Mouse (Mus musculus) intestine, embryonic 15.5 days (tissue): ENCODE measurements at regions not wholly inside any gene's neighbourhood (a gene's known extent, or its start where the extent isn't known, plus 50 kb on each side); places are given as distances from the start of the nearest gene placed in this dataset.
A peak's percentile ranks its signal among the peaks of the same experiment; 100 is the strongest.

Experiments used
- ATAC-seq: fragments of 200-750 bp; cut with Nextera tagmentation; 2 replicates; pipeline ENCODE4 v1.8.0; 2017; ENCODE audit warnings: moderate TSS enrichment, moderate library complexity
- H3K27ac ChIP-seq: fragments of 300-500 bp; sonication (generic); 2 replicates; pipeline ENCODE4 v1.5.1; 2015; ENCODE audit warnings: mild to moderate bottlenecking, inconsistent platforms
- H3K27me3 ChIP-seq: fragments of 300-500 bp; sonication (generic); replicated peaks from 2 replicates; pipeline ENCODE4 v1.6.1; 2015; ENCODE audit warnings: inconsistent platforms
- H3K36me3 ChIP-seq: fragments of 300-500 bp; sonication (generic); 2 replicates; pipeline ENCODE4 v1.6.1; 2015; ENCODE audit warnings: inconsistent platforms
- H3K4me1 ChIP-seq: fragments of 300-500 bp; sonication (generic); replicated peaks from 2 replicates; pipeline ENCODE4 v1.6.1; 2015; ENCODE audit warnings: inconsistent platforms
- H3K4me2 ChIP-seq: fragments of 300-500 bp; sonication (generic); replicated peaks from 2 replicates; pipeline ENCODE4 v1.6.1; 2015; ENCODE audit warnings: mild to moderate bottlenecking, inconsistent platforms
- H3K4me3 ChIP-seq: fragments of 300-500 bp; sonication (generic); replicated peaks from 2 replicates; pipeline ENCODE4 v1.5.1; 2015; ENCODE audit warnings: inconsistent platforms
- H3K9ac ChIP-seq: fragments of 300-500 bp; sonication (generic); 2 replicates; pipeline ENCODE4 v1.6.1; 2015; ENCODE audit warnings: inconsistent platforms
- H3K9me3 ChIP-seq: fragments of 300-500 bp; sonication (generic); 2 replicates; pipeline ENCODE4 v1.6.1; 2016; ENCODE audit warnings: inconsistent platforms
- WGBS: fragments of 180-500 bp; shearing (Covaris S2); methylation state at CpG from one replicate; pipeline ENCODE4 v1.1.7; 2015; 5-methylcytosine and 5-hydroxymethylcytosine counted together

DNA sequence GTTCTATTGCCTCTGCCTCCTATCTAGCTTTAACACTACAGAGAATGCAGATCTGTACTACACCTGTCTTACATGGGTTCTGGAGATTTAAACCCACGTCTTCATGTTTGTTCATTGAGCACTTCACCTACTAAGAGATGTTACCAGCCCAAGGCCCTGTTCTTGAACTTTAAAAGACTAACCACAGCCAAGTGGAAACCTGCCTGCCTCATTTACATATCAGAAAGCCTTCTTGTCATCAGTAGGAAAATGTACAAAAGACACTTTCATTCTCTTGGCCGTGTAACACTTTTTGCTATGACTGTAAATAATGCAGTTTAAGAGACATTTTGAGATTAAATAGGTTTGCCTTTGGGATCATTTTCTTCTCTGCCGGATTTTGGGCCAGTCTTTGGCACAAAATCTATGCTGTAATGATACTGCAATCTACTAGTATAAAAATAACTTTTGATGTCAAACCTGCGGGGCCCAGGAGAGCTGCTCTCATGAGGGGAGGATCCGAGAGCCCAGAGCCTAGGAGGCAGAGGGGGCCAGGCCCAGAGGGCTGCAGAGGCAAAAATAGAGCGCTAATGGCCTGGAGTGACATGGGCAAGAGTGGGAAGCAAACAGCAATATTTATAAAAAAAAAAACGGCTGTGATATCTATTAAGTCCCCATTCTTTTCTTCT lies 318.4 kb upstream of the Myo3a start:
- WGBS: 68% methylated on average over 7 of the region's 7 CpGs
- Histone ChIP-seq H3K36me3 (no peaks in the 10 kb centered on the region), H3K9ac (no peak overlapping the region), H3K4me3 (no peak overlapping the region), H3K4me1 (no peaks in the 10 kb centered on the region), H3K4me2 (no peak overlapping the region), H3K27ac (no peak overlapping the region), H3K27me3 (no peaks in the 10 kb centered on the region), H3K9me3 (no peaks in the 10 kb centered on the region)
- ATAC-seq: no peak

- Histone ChIP-seq H3K4me3 (peak overlapping the region; percentile 19; the same call in 1 of the 2 replicates), H3K36me3 (no peaks in the 10 kb centered on the region), H3K4me1 (no peaks in the 10 kb centered on the region), H3K27ac (no peak overlapping the region), H3K4me2 (peak overlapping the region; percentile 51), H3K9me3 (no peaks in the 10 kb centered on the region), H3K9ac (no peak overlapping the region), H3K27me3 (no peaks in the 10 kb centered on the region)
- ATAC-seq: 0 out of 2 replicates have a peak, but pooled peaks have one; percentile 25
- WGBS: 5% methylated on average over 7 of the region's 7 CpGs
Measured at GRCm38 (mm10) chr2:21909481-21909966, 317.8 kb upstream of the Myo3a start.

DNA sequence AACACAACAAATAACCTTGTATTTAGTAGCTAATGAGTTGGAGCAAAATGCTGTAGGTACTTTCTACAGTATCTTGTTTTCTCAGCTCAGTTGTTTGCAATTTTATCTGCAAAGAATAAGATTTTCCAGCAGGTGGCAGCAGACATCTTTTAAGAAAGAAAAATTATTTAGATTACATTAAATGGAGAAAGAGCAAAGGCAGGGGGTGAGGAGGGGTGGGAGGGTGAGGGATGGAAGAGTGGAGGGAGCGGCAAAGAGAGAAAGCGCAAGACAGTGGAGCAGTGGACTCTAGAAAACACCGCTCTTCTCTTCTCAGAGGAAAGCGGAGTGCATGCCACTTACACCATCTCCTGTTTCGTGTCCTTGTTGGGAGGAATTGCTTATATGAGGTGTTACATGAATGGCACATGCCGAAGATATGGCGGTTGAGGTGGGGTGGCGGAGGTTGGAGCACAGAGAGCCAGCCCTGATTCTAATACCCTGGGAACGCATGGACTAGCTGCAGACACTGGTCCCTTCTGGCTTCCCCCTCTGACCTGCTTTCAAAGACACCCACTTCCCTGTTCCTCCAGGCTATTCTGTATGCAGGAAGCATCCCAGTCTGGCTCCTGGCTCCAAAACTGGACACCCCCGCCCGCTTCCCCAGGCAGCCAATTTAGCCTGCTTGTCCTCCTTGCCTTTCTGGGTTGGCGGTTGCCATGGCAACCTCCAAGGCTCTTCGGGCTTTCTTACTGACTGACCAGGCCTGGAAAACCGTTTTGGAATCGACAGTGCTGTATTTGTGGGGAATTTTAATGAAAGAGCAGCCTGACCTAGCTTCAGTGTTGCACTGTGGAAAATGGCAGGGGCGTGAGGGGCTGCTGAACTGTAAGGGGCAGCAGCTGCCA lies 309.3 kb upstream of the Myo3a start:
- WGBS: 25% methylated on average over 16 of the region's 16 CpGs
- Histone ChIP-seq H3K27me3 (no peaks in the 10 kb centered on the region), H3K4me3 (peak overlapping the region; percentile 10; the same call in 1 of the 2 replicates), H3K36me3 (no peaks in the 10 kb centered on the region), H3K9me3 (no peaks in the 10 kb centered on the region), H3K4me2 (peak overlapping the region; percentile 58), H3K27ac (no peak overlapping the region), H3K4me1 (0 out of 2 replicates have a peak, but pooled peaks cover 2% of the 10 kb centered on the region), H3K9ac (no peak overlapping the region)
- peak; percentile 58 for ATAC-seq

DNA sequence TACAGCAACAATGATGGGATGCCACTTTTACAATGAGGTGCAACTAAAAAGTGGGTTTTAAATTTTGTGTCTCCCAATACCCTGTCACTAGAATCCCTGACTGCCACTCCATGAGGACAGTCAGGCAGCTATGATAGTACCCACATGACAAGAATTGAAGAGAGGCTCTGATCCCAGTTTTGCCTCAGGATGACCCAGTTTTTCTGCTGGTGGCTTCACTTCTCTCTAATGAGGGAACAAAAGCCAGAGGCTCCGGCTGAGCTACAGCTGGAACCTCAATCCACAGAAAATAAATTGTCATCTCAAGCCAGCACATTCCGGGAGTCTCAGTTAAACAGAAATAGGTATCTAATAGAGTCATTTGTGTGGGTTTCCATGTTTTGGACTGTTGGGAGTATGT lies 308.2 kb upstream of the Myo3a start:
- H3K4me2 ChIP-seq: no peak overlapping the region
- H3K9me3 ChIP-seq: no peaks in the 10 kb centered on the region
- no peak overlapping the region for H3K9ac ChIP-seq
- no peak for ATAC-seq
- H3K36me3 ChIP-seq: no peaks in the 10 kb centered on the region
- 0 out of 2 replicates have a peak, but pooled peaks cover 2% of the 10 kb centered on the region for H3K4me1 ChIP-seq
- WGBS: 78% methylated on average over 2 of the region's 2 CpGs
- no peak overlapping the region for H3K27ac ChIP-seq
- no peak overlapping the region for H3K4me3 ChIP-seq
- H3K27me3 ChIP-seq: no peaks in the 10 kb centered on the region

GRCm38 (mm10) chr2:21927656-21928055 lies 299.6 kb upstream of the Myo3a start:
- 30% methylated on average over 1 of the region's 1 CpGs for WGBS
- Histone ChIP-seq H3K4me3 (no peak overlapping the region), H3K9ac (no peak overlapping the region), H3K9me3 (no peaks in the 10 kb centered on the region), H3K4me1 (no peaks in the 10 kb centered on the region), H3K27me3 (no peaks in the 10 kb centered on the region), H3K27ac (no peak overlapping the region), H3K36me3 (no peaks in the 10 kb centered on the region), H3K4me2 (no peak overlapping the region)
- no peak for ATAC-seq

- no peak overlapping the region for H3K9ac ChIP-seq
- H3K27ac ChIP-seq: no peak overlapping the region
- ATAC-seq: no peak
- 86% methylated on average over 3 of the region's 3 CpGs for WGBS
- no peaks in the 10 kb centered on the region for H3K9me3 ChIP-seq
- no peaks in the 10 kb centered on the region for H3K4me1 ChIP-seq
- no peak overlapping the region for H3K4me2 ChIP-seq
- no peak overlapping the region for H3K4me3 ChIP-seq
- H3K36me3 ChIP-seq: no peaks in the 10 kb centered on the region
- H3K27me3 ChIP-seq: no peaks in the 10 kb centered on the region
Measured at GRCm38 (mm10) chr2:21939993-21940392, 287.3 kb upstream of the Myo3a start.

GRCm38 (mm10) chr2:21940797-21941487 lies 286.4 kb upstream of the Myo3a start:
- no peaks in the 10 kb centered on the region for H3K9me3 ChIP-seq
- 46% methylated on average over 4 of the region's 4 CpGs for WGBS
- no peak for ATAC-seq
- no peak overlapping the region for H3K9ac ChIP-seq
- no peaks in the 10 kb centered on the region for H3K4me1 ChIP-seq
- H3K36me3 ChIP-seq: no peaks in the 10 kb centered on the region
- H3K27ac ChIP-seq: no peak overlapping the region
- H3K4me2 ChIP-seq: no peak overlapping the region
- H3K27me3 ChIP-seq: no peaks in the 10 kb centered on the region
- H3K4me3 ChIP-seq: no peak overlapping the region

- Histone ChIP-seq H3K9me3 (no peaks in the 10 kb centered on the region), H3K36me3 (no peaks in the 10 kb centered on the region), H3K9ac (no peak overlapping the region), H3K27ac (no peak overlapping the region), H3K4me3 (no peak overlapping the region), H3K4me2 (no peak overlapping the region), H3K27me3 (no peaks in the 10 kb centered on the region), H3K4me1 (no peaks in the 10 kb centered on the region)
- 68% methylated on average over 2 of the region's 2 CpGs for WGBS
- no peak for ATAC-seq
Measured at GRCm38 (mm10) chr2:21941488-21942000, 285.8 kb upstream of the Myo3a start.

GRCm38 (mm10) chr2:21943676-21944075 lies 283.6 kb upstream of the Myo3a start:
- no peak overlapping the region for H3K27ac ChIP-seq
- H3K4me1 ChIP-seq: no peaks in the 10 kb centered on the region
- H3K9me3 ChIP-seq: no peaks in the 10 kb centered on the region
- WGBS: 81% methylated on average over 2 of the region's 2 CpGs
- H3K36me3 ChIP-seq: no peaks in the 10 kb centered on the region
- ATAC-seq: no peak
- H3K9ac ChIP-seq: no peak overlapping the region
- no peak overlapping the region for H3K4me3 ChIP-seq
- H3K27me3 ChIP-seq: no peaks in the 10 kb centered on the region
- H3K4me2 ChIP-seq: no peak overlapping the region

- Histone ChIP-seq H3K27ac (no peak overlapping the region), H3K4me3 (no peak overlapping the region), H3K4me1 (no peaks in the 10 kb centered on the region), H3K36me3 (no peaks in the 10 kb centered on the region), H3K4me2 (no peak overlapping the region), H3K9me3 (no peaks in the 10 kb centered on the region), H3K27me3 (no peaks in the 10 kb centered on the region), H3K9ac (no peak overlapping the region)
- 91% methylated on average over 2 of the region's 2 CpGs for WGBS
- no peak for ATAC-seq
Measured at GRCm38 (mm10) chr2:21946484-21946883, 280.8 kb upstream of the Myo3a start.

DNA sequence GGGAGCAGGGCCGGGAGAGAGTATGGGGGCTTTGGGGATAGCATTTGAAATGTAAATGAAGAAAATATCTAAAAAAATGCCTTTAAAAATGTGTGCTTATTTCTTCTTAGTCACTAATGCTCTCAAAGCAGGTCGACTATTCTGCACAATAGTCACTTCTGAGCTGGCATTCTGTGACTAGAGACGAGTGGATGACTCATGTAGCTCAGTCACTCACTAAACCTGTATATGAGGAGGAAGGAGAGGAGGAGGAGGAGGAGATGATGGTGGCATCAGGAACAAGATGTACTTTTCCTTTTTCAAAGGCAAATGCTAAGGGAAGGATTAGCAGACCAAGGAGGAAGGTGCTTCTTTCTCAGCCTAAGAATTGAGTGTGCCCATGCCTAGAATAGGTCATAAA lies 276.0 kb upstream of the Myo3a start:
- Histone ChIP-seq H3K27ac (no peak overlapping the region), H3K9ac (no peak overlapping the region), H3K36me3 (no peaks in the 10 kb centered on the region), H3K4me2 (no peak overlapping the region), H3K27me3 (no peaks in the 10 kb centered on the region), H3K4me1 (no peaks in the 10 kb centered on the region), H3K9me3 (no peaks in the 10 kb centered on the region), H3K4me3 (no peak overlapping the region)
- no peak for ATAC-seq
- 57% methylated on average over 3 of the region's 3 CpGs for WGBS
